Mouse (Mus musculus): Measurements from ENCODE around the gene Ndufa6. TPM values are rescaled to one million over a fixed set of nuclear protein-coding genes. Genes with fewer than 3 reads are reported as not detected.
A peak's percentile ranks its signal among the peaks of the same experiment; 100 is the strongest.

The Ndufa6 gene
- total and polyA plus RNA-seq, 2 experiments from 2014 or later = 287 to 482 TPM

GRCm38 (mm10) chr15:82378261-82379180 is 24.4 kb upstream of the Ndufa6 start:
- ATAC-seq (ENCODE audit: low FRiP score) (no peak), DNase-seq (ENCODE audit: low spot score) (peak; percentile 40)
- TF ChIP-seq CTCF (IDR thresholded peaks at IDR 0.05) = no peak
- WGBS = 54% methylated on average over 15 of the region's 15 CpGs
- Histone ChIP-seq H3K4me1 (ENCODE audit: insufficient read depth, low read length) (no peaks in the 10 kb centered on the region), H3K27me3 (ENCODE audit: insufficient read depth, low read length) (no peaks in the 10 kb centered on the region), H3K4me2 (ENCODE audit: low read depth, low read length, poor library complexity, severe bottlenecking) (no peak overlapping the region), H3K27ac (ENCODE audit: low read depth, low read length) (0 out of 2 replicates have a peak overlapping the region, but pooled peaks have one; percentile 26), H3K9me3 (ENCODE audit: low read length) (no peaks in the 10 kb centered on the region), H3K36me3 (ENCODE audit: insufficient read depth, low read length) (no peaks in the 10 kb centered on the region), H3K9ac (replicated peaks; ENCODE audit: low read length, poor library complexity, severe bottlenecking) (no peak overlapping the region), H3K4me3 (ENCODE audit: low read depth, low read length) (no peak overlapping the region)

GRCm38 (mm10) chr15:82377701-82378100 is 23.6 kb upstream of the Ndufa6 start:
- no peaks in the 10 kb centered on the region for H3K9me3 ChIP-seq (ENCODE audit: low read length)
- no peak overlapping the region for H3K4me2 ChIP-seq (ENCODE audit: low read depth, low read length, poor library complexity, severe bottlenecking)
- TF ChIP-seq CTCF (IDR thresholded peaks at IDR 0.05) = no peak
- ATAC-seq (ENCODE audit: low FRiP score) = no peak
- DNase-seq (ENCODE audit: low spot score) = no peak
- H3K4me1 ChIP-seq (ENCODE audit: insufficient read depth, low read length) = no peaks in the 10 kb centered on the region
- no peak overlapping the region for H3K27ac ChIP-seq (ENCODE audit: low read depth, low read length)
- H3K27me3 ChIP-seq (ENCODE audit: insufficient read depth, low read length) = no peaks in the 10 kb centered on the region
- WGBS = 85% methylated on average over 5 of the region's 5 CpGs
- no peak overlapping the region for H3K9ac ChIP-seq (replicated peaks; ENCODE audit: low read length, poor library complexity, severe bottlenecking)
- H3K36me3 ChIP-seq (ENCODE audit: insufficient read depth, low read length) = no peaks in the 10 kb centered on the region
- H3K4me3 ChIP-seq (ENCODE audit: low read depth, low read length) = no peak overlapping the region

- Histone ChIP-seq H3K27me3 (ENCODE audit: insufficient read depth, low read length) (no peaks in the 10 kb centered on the region), H3K4me1 (ENCODE audit: insufficient read depth, low read length) (no peaks in the 10 kb centered on the region), H3K9me3 (ENCODE audit: low read length) (no peaks in the 10 kb centered on the region), H3K4me2 (ENCODE audit: low read depth, low read length, poor library complexity, severe bottlenecking) (no peak overlapping the region), H3K4me3 (ENCODE audit: low read depth, low read length) (no peak overlapping the region), H3K36me3 (ENCODE audit: insufficient read depth, low read length) (no peaks in the 10 kb centered on the region), H3K27ac (ENCODE audit: low read depth, low read length) (no peak overlapping the region), H3K9ac (replicated peaks; ENCODE audit: low read length, poor library complexity, severe bottlenecking) (no peak overlapping the region)
- DNase-seq (ENCODE audit: low spot score) (peak; percentile 63), ATAC-seq (ENCODE audit: low FRiP score) (no peak)
- TF ChIP-seq CTCF (IDR thresholded peaks at IDR 0.05) = no peak
- WGBS = 65% methylated on average over 17 of the region's 17 CpGs
Observed at GRCm38 (mm10) chr15:82376393-82377138, 22.4 kb upstream of the Ndufa6 start.

GRCm38 (mm10) chr15:82375855-82376254 is 21.7 kb upstream of the Ndufa6 start:
- H3K4me2 ChIP-seq (ENCODE audit: low read depth, low read length, poor library complexity, severe bottlenecking) = no peak overlapping the region
- H3K9me3 ChIP-seq (ENCODE audit: low read length) = no peaks in the 10 kb centered on the region
- H3K27me3 ChIP-seq (ENCODE audit: insufficient read depth, low read length) = no peaks in the 10 kb centered on the region
- 85% methylated on average over 9 of the region's 9 CpGs for WGBS
- H3K27ac ChIP-seq (ENCODE audit: low read depth, low read length) = no peak overlapping the region
- H3K9ac ChIP-seq (replicated peaks; ENCODE audit: low read length, poor library complexity, severe bottlenecking) = no peak overlapping the region
- H3K36me3 ChIP-seq (ENCODE audit: insufficient read depth, low read length) = no peaks in the 10 kb centered on the region
- no peak overlapping the region for H3K4me3 ChIP-seq (ENCODE audit: low read depth, low read length)
- TF ChIP-seq CTCF (IDR thresholded peaks at IDR 0.05) = no peak
- no peaks in the 10 kb centered on the region for H3K4me1 ChIP-seq (ENCODE audit: insufficient read depth, low read length)
- ATAC-seq (ENCODE audit: low FRiP score) = no peak
- no peak for DNase-seq (ENCODE audit: low spot score)

GRCm38 (mm10) chr15:82374437-82374836 is 20.3 kb upstream of the Ndufa6 start:
- Histone ChIP-seq H3K4me1 (ENCODE audit: insufficient read depth, low read length) (no peaks in the 10 kb centered on the region), H3K4me2 (ENCODE audit: low read depth, low read length, poor library complexity, severe bottlenecking) (no peak overlapping the region), H3K27ac (ENCODE audit: low read depth, low read length) (no peak overlapping the region), H3K9me3 (ENCODE audit: low read length) (no peaks in the 10 kb centered on the region), H3K9ac (replicated peaks; ENCODE audit: low read length, poor library complexity, severe bottlenecking) (no peak overlapping the region), H3K36me3 (ENCODE audit: insufficient read depth, low read length) (no peaks in the 10 kb centered on the region), H3K4me3 (ENCODE audit: low read depth, low read length) (no peak overlapping the region), H3K27me3 (ENCODE audit: insufficient read depth, low read length) (no peaks in the 10 kb centered on the region)
- 81% methylated on average over 5 of the region's 5 CpGs for WGBS
- ATAC-seq (ENCODE audit: low FRiP score) (no peak), DNase-seq (ENCODE audit: low spot score) (no peak)
- TF ChIP-seq CTCF (IDR thresholded peaks at IDR 0.05) = no peak

- Histone ChIP-seq H3K36me3 (ENCODE audit: insufficient read depth, low read length) (no peaks in the 10 kb centered on the region), H3K9ac (replicated peaks; ENCODE audit: low read length, poor library complexity, severe bottlenecking) (no peak overlapping the region), H3K27me3 (ENCODE audit: insufficient read depth, low read length) (no peaks in the 10 kb centered on the region), H3K9me3 (ENCODE audit: low read length) (no peaks in the 10 kb centered on the region), H3K27ac (ENCODE audit: low read depth, low read length) (no peak overlapping the region), H3K4me3 (ENCODE audit: low read depth, low read length) (no peak overlapping the region), H3K4me2 (ENCODE audit: low read depth, low read length, poor library complexity, severe bottlenecking) (no peak overlapping the region), H3K4me1 (ENCODE audit: insufficient read depth, low read length) (no peaks in the 10 kb centered on the region)
- DNase-seq (ENCODE audit: low spot score) (no peak), ATAC-seq (ENCODE audit: low FRiP score) (no peak)
- WGBS = 84% methylated on average over 5 of the region's 5 CpGs
- TF ChIP-seq CTCF (IDR thresholded peaks at IDR 0.05) = no peak
Observed at GRCm38 (mm10) chr15:82372991-82373390, 18.9 kb upstream of the Ndufa6 start.
